Mouse (Mus musculus): ENCODE results near the gene Mrpl21.
A peak's percentile ranks its signal among the peaks of the same experiment; 100 is the strongest.

Mrpl21 gene

DNA sequence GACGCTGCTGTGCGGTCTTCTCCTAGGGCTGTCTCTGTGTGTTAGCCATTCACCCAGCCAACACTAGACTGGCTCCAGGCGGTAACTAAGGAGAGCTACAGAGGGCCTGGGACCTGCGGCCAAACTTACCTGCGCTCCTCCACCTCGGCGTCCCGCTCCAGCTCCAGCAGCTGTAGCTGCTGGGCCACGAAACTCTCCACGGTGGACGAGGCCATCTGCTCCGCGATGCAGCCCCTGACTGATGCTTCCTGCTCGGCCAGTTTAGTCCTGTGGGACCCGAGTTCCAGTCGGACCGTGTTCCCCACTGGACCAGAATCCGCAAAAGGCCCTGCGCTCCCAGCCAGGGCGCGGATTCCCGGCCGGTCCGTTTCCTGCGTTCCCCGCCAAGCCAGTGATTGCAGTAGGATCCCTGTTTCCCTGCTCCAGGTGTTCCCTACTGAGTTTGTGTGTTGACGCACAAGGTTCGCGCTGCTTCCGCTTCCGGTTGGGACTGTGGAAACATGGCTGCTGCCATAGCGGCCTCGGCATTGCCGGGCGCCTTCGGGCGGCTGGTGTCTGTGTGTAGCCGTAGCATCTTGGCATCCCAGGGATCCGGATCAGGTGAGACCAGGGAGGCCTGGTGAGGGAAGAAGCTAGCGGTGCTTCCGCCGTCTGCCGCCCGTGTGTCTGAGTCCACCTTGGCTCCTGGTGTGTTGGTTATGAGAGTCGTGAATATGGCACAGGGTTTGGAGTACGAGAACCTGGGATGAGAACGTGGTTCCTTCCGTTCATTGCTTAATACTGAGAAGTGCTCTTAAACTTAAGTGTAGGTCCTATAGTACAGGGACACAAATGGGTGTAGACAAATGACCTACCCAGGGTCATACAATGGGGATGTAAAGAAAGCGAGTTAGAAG, at the start of gene Mrpl21, which contains the start of gene Ighmbp2:
Mrpl21 (plus strand) TSS at position 330 of the 896 bp plus-strand sequence.
Ighmbp2 (minus strand) TSS at position 446 of the 896 bp plus-strand sequence.
- peak; percentile 93 for DNase-seq

DNA sequence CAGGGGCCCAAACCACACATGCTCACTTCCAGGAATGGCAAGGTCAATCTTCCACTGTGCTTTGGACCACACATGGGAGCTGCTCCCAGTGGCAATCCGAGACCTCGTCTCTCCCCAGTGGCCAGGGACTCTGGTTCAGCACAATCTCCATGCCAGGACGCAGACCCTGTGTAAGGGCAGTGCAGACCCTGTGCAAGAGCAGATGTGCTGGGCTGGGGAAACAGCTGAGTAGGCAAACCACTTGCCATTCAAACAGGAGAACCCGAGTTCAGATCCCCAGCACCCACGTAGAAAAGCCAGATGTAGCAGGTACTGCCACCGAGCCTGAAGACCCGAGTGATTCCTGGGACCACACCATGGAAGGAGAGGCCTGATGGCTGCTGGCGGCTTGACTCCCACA, 22.7 kb upstream of the Mrpl21 start:
- no peak for DNase-seq

DNA sequence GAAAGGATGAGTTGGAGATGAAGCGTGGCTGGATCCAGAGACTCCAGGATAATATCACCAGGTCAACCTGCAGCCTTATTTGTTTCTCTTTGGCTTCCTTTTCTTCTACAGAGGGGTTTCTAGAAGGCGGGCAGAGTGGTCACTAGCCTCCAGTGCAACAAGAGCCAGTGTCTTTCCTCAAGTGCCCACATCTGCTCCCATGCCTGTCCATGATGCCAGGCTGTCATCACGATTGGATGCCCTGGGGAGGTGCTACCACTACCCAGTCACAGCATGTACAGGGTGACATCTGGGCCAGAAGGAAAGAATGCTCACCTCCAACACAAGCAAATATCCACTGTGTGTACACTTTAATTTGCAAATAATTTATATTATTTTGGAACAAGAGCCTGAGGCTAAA, 22.1 kb upstream of the Mrpl21 start:
- DNase-seq, result no peak

DNA sequence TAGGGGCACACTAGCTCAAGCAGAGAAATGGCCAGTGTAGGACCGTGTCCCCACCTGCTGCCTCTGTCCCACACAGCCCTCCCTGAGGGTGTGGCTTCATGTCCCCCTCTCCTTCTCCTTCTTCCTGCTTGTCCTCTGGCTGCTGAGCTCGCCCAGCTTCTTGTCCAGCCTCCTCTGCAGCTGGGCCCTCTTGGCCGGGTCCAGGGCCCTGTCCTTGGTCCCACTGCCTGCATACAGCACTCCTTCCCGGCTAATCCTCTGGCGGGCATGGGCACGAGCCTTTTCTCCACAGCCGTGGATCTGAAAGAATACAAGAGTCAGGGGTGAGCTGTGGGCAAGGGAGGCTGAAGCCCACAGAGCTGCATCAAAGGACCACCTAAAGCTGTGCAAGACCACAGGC, 21.4 kb upstream of the Mrpl21 start:
- DNase-seq, result no peak

DNA sequence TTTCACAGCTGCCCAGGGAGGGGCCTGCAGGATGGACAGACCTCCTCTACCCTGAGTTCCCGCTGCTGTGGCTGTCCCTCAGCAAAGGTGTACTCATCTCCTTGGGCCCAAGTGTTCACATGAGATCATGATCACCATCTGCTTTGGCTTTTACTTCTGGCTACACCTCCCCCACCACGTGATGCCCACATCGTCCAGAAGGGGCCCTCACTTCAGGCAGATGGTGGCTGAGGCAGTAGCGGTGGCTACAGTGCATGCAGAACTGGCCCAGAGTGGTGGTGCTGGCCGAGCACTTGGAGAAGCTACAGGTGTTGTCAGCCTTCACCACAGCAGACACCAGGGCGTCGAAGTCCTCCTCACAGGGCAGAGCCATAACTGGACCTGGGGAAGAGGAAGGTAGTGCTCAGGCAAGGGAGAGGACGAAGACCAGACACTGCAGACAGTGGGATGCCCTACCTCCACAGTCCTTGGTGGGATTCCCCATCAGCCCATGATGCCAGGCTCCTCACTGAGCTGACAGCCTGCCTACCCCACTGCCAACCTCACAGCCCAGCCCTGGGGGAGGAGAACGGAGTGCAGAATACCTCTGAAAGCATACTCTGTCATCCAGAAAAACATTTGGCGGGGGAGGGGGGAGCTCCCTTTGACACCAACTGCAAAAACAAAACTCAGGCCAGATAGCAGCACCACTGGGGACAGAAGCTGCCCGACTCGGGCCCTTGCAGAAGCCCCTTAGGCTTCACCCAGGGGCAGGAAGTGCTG, 20.8 kb upstream of the Mrpl21 start:
- DNase-seq, result no peak

DNA sequence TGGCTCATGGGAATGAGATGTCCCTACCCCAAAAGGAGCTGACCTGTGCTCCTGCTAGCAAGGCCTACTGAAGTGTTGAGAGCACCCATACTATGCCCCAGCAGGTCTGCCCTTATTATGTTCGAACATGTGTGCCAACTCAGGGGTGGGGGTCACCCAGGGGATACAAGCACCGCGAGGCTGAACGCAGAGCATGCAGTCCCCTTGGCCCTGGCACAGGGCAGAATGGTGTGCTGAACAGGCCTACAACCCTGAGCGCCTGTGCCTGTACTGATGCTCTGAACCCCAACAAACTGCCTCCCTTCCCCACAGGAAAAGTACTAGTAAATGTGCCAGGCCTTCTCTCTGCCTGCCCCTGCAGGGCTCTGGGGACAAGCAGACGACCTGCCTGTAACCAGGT, 18.4 kb upstream of the Mrpl21 start:
- no peak for DNase-seq

DNA sequence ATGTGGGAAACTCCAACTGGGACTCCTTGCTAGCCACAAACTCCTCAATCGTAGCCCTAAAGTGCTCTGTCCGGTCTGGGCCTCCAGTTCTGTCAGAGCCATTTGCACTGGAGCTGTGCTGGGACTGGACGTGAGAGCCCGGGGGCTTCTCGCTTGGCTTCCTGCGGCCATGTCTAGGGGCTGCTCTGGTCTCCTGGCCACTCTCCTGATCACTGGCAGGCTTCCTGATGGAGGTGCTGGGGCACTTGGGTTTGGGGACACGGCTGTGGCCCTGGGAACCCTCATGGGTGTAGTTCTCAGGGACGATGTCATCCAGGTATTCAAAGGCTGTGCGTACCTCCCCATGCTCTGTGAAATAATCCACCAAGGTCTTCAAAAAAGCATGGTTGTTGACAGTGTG, 17.5 kb upstream of the Mrpl21 start:
- peak; percentile 1 for DNase-seq

DNA sequence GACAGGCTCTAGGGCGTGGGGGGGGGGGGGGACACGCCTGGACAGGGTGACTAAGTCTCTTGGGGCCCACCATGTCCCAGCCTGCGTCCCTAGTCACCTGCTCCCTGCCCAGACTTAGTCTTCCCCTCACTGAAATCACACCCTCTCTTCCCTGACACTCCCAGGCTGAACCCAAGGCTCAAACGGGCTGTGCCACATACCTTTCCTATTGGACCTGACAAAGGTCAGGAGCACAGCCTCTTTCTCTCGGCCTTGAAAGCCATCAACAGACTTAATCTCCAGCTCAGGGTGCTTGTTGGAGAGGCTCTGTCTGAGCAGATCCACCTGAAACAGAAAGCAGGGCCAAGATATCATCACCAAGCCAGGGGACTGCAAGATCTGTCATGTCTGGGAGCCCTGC, 16.6 kb upstream of the Mrpl21 start:
- no peak for DNase-seq

DNA sequence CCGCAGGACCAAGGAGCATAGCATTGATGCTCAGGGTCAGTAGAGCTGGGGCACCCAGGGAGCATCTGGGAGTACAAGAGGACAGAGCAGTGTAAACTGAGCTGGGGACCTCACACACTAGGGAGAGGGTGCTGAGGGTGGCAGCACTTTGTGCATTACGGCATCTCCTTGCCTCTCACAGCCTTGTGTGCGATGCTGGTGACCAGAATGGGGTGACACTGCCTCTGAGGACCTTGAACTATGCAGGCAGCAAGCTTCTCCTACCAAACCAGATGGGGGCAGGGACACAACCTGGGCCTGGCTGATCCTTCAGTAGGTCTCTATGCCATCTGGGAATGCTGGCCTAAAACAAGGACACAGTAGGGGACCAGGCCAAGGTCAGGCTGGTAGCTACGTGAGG, 16.0 kb upstream of the Mrpl21 start:
- peak; percentile 1 for DNase-seq

DNA sequence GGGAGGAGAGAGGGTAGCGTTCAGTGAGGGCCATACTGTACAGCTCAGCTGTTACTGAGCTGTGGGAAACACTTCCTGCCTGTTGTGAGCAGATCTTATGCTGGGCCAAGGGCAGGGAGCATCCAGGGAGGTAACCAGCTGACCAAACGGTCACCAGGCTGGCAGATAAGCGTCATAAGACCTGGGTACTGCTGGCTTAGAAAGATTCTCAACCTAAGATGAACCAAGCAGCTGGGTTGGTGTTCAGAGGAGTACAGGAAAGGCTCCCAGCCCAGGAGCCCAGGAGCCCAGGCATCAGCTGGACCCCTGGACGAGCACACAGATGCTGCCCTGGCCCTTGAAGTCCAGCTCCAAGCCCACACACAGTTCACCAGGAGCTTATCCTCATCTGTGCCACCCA, 15.4 kb upstream of the Mrpl21 start:
- no peak for DNase-seq

DNA sequence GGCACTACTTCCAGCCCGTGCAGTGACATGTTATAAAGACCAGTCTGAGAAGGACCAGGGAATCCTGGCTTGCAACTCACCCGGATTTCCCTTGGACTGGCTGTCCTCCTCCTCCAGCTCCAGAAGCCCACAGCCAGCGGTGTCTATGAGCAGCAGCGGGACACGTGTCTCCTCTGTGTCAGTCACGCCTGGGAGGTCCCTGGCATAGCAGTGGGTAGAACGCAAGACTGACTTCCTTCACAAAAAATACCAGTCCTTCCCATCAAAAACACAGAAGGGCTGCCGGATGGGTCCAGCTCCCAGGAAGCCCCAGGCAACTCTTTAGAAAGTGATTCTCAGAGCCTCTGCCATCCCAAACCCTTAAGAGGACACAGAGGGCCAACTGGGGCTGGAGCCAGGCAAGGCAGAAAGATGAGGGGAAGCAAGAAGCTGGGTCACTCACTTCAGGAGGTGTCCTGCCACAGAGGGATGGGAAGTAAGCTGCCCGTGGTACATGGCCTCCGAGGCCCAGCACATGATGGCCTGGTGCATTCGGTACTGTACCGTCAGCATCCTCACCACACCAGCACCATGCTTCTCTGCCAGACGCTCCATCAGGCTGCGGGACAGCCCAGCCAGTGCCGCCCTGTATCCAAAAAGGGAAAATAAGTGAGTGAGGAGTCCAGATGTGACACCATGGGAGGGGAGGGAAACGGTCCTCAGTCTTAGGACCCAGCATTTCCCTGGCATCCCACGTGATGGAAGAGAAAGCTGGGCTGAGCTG, 14.3 kb upstream of the Mrpl21 start:
- peak; percentile 2 for DNase-seq

DNA sequence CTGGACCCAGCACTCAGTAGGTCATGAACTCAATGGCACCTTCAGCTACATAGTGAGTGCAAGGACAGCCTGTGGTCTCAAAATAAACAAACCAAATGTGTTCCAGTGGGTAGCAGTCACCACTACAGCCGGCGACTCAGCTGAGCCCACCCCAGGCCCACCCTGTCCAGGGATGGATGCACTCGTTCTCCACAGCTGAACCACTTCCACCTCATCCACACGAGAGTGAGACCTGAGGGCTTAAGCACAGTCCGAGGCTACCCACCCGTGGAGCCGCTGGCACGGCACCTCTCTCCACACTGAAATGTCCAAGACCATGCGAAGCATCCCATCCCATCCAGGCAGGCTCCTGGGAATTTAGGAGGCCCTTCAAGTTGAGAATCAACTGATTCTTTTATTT, 13.4 kb upstream of the Mrpl21 start:
- DNase-seq, result peak; percentile 1

DNA sequence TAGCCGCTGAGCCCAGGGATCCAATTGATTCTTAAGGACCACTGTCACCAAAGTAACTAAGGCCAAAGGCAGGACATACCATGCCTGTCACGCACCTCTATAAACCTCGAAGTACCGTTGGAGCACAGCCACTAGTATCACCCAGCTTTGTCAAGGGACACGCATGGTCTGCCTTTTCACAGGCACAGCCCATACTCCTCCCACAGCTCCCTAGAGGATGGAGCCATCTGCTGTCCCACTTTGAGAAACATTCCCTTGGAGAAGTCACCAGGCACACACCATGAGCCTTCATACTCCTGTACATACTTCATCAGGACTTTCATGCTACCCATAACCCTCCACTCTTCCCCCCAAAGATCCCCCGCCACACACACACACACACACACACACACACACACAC, 12.9 kb upstream of the Mrpl21 start:
- peak; percentile 4 for DNase-seq

DNA sequence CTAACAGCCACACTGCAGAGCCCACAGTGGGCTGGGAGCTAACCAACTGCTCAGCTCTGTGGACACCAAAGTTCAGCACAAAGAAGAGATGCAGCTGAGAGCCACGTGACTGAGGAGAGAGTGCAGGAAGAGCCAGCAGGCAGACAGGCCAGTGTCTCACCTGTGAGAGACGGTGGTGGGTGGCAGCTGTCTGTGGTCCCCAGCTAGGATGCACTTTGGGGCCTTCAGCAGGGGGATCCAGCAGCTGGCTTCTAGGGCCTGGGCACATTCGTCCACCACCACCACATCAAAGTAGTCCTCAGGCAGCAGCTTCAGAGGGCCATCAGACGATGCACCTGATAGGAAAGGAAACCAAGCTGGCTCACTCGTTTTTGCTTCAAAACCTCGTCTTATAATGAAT, 11.3 kb upstream of the Mrpl21 start:
- no peak for DNase-seq

DNA sequence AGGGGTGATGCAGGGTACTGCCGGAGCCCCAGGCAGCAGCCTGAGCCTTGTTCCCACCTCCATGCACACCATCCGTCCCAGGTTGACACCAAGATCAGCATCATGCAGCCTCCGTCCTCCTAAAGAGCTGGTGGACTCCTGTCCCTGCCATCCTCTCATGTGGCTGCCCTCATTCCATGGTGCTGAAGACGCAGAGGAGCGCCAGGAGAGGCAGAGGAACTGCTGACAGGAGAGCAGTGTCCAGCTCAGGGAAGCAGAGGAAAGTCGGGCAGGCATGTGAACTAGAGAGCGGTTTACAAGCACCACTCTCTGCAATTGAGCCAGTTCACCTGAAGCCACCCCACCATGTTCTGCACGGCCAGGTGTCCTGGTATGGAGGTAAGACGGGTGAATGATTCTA, 9.4 kb upstream of the Mrpl21 start:
- no peak for DNase-seq

DNA sequence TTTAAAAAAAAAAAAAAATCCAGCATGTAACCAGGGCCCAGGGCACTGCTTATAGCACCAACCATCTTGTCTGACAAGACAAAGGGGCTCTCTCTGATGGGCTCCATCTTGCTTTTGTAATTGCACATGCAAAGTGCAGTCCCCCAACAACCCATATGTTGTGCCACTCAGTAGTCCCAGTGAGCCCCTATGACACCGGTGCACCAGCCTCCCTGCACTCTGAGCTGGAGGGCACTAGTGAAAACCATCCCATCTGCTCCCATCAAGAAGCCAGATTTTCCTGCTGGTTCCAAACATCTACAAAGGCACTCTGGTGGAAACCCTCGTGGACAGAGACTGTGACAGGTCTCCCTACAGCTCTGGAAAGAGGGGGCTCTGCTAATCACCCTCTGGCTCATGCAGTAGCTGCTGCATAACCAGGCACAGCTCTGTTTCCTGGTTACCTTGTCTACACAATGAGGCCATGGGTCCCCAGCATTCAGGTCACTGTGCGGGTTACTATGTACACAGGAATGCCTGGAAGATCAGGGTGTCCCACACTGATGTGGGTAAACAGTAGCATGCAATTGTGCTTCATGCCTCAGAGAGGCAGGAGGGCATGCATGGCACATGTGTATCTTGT, 6.8 kb upstream of the Mrpl21 start:
- no peak for DNase-seq

DNA sequence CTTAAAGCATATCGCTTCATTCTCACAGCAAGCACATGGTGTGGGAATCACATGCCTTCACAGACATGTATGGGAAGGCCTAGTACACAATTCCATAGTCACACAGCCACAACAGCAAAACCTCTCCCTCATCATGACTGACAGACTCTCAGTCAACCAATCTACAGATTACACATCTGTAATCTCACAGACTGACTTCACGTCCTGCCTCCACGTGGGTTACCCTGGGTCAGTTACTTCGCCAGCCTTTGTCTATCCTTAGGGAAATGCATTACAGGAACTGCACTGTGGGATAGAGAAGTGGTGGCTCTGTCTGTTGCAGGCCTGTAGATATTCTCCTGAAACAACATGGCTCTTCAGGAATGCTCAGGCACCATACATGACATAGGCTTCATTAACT, 815 bp upstream of the Mrpl21 start:
- no peak for DNase-seq

DNA sequence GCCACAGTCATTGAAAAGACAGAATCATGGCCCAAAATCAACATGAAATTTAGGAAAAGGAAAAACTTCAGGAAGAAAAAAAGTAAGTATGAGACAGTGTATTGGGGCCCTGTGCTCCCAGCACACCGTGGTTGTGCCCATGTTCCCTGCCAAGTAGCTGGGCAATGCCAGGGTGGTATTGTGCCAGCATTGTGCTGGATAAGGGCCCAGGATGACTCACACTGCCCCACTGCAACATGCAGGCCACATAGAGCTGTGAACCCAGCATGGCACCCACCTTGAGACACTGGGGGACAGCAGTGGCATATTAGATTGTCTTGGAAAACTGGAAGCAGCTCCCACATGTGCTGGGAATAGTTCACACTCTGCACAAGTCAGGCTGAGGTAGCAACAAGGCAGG, 6.3 kb downstream of the Mrpl21 start:
- DNase-seq, result no peak

DNA sequence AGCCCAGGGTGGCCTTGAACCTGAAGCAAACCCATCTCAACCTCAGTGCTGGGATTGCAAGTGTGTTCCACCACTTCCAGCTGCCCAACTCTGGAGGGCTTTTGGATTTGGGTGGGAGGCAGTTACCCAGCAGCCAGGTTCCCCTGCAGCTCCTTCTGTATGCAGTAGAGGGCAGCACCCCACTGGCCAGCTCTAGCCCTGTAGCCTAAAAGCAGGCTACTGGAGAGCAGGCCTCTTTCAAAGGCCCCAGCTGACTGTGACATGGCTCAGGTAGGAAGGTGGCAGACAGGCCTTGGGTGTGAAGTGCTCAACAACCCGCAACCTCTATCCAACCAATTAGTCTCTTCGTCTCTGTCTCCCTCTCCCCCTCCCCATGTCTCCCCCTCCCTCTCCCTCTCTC, 9.3 kb downstream of the Mrpl21 start:
- DNase-seq, result peak; percentile 49

DNA sequence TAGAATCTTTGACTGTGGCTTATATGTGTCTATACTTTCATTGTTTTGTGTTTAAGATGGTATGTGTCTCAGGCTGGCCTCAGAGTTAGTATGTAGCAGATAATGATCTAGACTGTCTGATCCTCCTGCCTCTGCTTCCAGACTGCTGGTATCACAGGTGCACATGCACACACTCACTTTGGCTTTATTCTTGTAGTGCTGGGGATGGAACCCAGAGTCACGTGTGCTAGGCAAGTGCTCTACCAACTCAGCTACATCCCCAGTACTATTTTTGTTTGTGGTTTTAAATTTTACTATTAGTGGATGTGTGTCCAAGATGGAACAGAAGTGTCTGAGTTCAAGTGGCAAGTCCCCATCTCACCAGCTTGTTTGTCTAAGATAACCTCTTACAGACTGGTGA, 10.3 kb downstream of the Mrpl21 start:
- DNase-seq, result no peak

DNA sequence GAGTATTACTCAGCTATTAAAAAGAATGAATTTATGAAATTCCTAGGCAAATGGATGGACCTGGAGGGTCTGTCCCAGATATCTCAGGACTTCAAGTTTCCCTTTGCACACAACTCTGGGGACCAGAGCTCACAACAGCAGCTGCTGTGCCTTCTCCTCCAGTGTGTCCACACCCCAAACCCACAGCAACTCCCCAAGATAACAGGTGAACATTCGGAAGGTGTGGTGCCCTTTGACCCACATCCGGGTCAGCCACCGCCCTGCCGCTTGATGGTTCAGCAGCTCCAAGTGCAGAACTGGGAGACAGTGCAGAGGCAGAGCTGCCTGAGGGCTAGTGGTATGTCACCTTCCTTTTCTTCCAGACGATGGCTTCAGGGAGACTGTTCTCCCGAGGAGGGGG, 12.5 kb downstream of the Mrpl21 start:
- no peak for DNase-seq

DNA sequence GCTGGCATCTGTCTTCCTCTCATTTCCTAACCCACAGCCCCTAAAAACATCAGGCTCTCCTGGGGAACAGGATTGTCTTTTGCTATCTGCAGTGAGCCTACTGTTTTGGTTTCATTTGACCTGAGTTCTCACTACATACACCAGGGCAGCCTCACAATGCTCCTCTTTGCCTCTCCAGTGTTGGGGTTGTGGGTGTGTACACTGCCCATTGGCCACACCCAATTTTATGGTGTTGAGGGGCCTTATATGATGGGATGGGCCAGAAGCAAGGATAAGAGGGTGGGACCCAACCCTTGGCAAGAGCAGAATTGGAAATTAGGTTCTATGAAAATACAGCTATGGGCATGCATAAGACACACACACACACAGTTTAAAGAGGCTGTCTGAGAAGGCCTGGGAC, 14.3 kb downstream of the Mrpl21 start:
- DNase-seq, result no peak

DNA sequence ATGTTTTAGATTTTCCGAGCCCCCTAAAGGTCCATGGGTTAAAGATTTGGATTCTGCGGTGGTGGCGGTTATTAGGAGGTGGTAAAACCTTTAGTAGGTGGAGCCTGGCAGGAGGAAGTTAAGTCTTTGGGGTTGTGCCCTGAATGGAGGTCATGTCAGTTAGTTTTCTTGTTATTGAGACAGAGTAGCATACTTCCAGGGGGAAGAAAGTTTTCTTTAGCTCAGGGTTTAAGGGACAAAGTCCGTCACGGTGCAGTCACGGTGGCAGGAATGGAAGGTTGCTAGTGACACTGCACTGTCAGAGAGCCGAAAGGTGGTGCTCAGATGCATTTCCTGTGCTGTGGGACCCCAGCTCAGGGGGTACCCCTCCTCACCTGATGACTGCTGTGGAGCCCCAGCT, 15.1 kb downstream of the Mrpl21 start:
- no peak for DNase-seq
